Comparison of ENCODE assay signal across 1 mouse cellular context in the genomic region with DNA sequence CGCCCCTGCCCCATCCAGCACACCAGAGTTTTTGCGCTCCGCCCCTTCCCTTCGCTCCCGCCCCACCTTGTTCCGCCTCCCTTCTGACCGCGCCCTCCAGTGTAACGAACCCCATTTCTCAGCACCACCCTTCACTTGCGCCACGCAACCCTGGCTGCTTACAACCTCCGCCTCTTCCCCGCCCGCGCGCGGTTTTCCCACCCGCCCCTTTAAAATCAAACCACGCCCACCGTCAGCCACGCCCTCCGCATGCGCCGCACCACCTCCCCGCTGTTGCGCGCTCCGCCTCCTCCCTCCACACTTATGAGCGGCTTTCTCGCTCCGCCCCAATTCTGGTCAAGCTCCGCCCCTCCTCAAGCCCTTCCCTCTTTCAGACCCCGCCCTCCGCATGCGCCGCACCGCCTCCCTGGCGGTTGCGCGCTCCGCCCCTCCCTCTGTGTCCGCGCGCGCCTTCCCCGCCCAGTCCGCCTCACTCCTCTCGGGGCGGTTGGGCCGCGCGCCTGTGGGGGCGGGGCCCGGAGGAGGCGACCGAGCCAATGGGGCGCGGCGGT.
TF ChIP-seq lines count a peak whose summit lies in the region.

A gene (plus strand): TSS at position 476 of the 551 bp plus-strand sequence.

TF ChIP-seq in CH12.LX, 34 proteins besides CTCF, POLR2A, EP300 and RAD21 (continued from another document):
- no peak for TF ChIP-seq USF2 (conservative IDR thresholded peaks at IDR 0.05; ENCODE audit: low read depth, low read length)
